Mouse (Mus musculus) testis, postnatal 14 days (tissue): Measurements from ENCODE around the gene Inpp5b.
A peak's percentile ranks its signal among the peaks of the same experiment; 100 is the strongest.
"Not testable (repeated sequence)": the region's sequence is repeated elsewhere in the genome, so short reads cannot be mapped to it uniquely, and the experiment has no call there.

Experiments
- DNase-seq: peaks from one replicate; pipeline ENCODE4 v3.0.0; 2021; ENCODE audit warnings: low spot score

The Inpp5b gene

GRCm38 (mm10) chr4:124741376-124742343 lies at the start of gene Inpp5b:
Gene Inpp5b (plus strand): TSS chr4:124741850.
- DNase-seq: peak; percentile 82

- no peak for DNase-seq
These were observed 49.2 kb upstream of the Inpp5b start for GRCm38 (mm10) chr4:124692416-124692861.

GRCm38 (mm10) chr4:124693135-124693894 lies 48.3 kb upstream of the Inpp5b start, which contains the start of gene Utp11:
Gene Utp11 (minus strand): TSS chr4:124693600.
- DNase-seq: peak; percentile 91

- no peak for DNase-seq
These were observed 47.1 kb upstream of the Inpp5b start for GRCm38 (mm10) chr4:124694572-124694971.

GRCm38 (mm10) chr4:124695786-124696516 lies 45.7 kb upstream of the Inpp5b start:
- DNase-seq: no peak

GRCm38 (mm10) chr4:124699791-124700190 lies 41.9 kb upstream of the Inpp5b start:
- DNase-seq: no peak

- peak; percentile 82 for DNase-seq
These were observed 41.2 kb upstream of the Inpp5b start, which contains the start of gene Fhl3 for GRCm38 (mm10) chr4:124700248-124700971. Gene Fhl3 (plus strand): TSS chr4:124700701.

GRCm38 (mm10) chr4:124701052-124701845 lies 40.4 kb upstream of the Inpp5b start:
- DNase-seq: no peak

- DNase-seq: no peak
These were observed 39.7 kb upstream of the Inpp5b start for GRCm38 (mm10) chr4:124701916-124702315.

GRCm38 (mm10) chr4:124703406-124703805 lies 38.2 kb upstream of the Inpp5b start:
- DNase-seq: no peak

GRCm38 (mm10) chr4:124703881-124704796 lies 37.5 kb upstream of the Inpp5b start:
- DNase-seq: no peak

GRCm38 (mm10) chr4:124704797-124705474 lies 36.7 kb upstream of the Inpp5b start:
- DNase-seq: no peak

GRCm38 (mm10) chr4:124705661-124706269 lies 35.9 kb upstream of the Inpp5b start:
- DNase-seq: no peak

GRCm38 (mm10) chr4:124707381-124708199 lies 34.1 kb upstream of the Inpp5b start:
- not testable (repeated sequence) for DNase-seq

- DNase-seq: not testable (repeated sequence)
These were observed 33.5 kb upstream of the Inpp5b start for GRCm38 (mm10) chr4:124708200-124708517.

- peak; percentile 89 for DNase-seq
These were observed 32.9 kb upstream of the Inpp5b start for GRCm38 (mm10) chr4:124708518-124709477.
